Mouse (Mus musculus) megakaryocyte, adult 5-6 weeks (primary cell): ENCODE measurements around the gene Asb11. TPM values are rescaled to one million over a fixed set of nuclear protein-coding genes. Genes with fewer than 3 reads are reported as not detected.

ENCODE experiments used
- ATAC-seq: 2 replicates; pipeline ENCODE4 v1.8.0; 2016; ENCODE audit warnings: mild to moderate bottlenecking, inconsistent platforms; ENCODE audit not compliant: poor library complexity, severe bottlenecking
- total RNA-seq, 2 experiments: library from RNA; stranded (forward) in 1 of 2; stranded (reverse) in 1 of 2; fragments of 153-499, 151-499 nt in 1 of 2; fragments of 221-1000, 200-1000 nt in 1 of 2; gene quantifications; 2 replicates each; pipeline versions ENCODE4 v1.2.3 to v1.2.4; 2015 to 2017

Asb11 gene
- total RNA-seq (2015) (not detected in 2 replicates), total RNA-seq (2017) (not detected in 2 replicates)

GRCm38 (mm10) chrX:164436709-164437108 lies at the start of gene Asb11:
Gene Asb11 (plus strand): TSS chrX:164436994.
- peak; percentile 92 for ATAC-seq

GRCm38 (mm10) chrX:164394091-164394490 lies 42.7 kb upstream of the Asb11 start:
- ATAC-seq, result no peak

- no peak; the same call in 1 of the 2 replicates for ATAC-seq
Measured at GRCm38 (mm10) chrX:164398456-164398855, 38.3 kb upstream of the Asb11 start.

GRCm38 (mm10) chrX:164405080-164405649 lies 31.6 kb upstream of the Asb11 start:
- ATAC-seq, result no peak

GRCm38 (mm10) chrX:164406133-164407022 lies 30.4 kb upstream of the Asb11 start:
- ATAC-seq, result 0 out of 2 replicates have a peak, but pooled peaks have one; percentile 30

GRCm38 (mm10) chrX:164408301-164408927 lies 28.4 kb upstream of the Asb11 start:
- no peak for ATAC-seq

GRCm38 (mm10) chrX:164410562-164410961 lies 26.2 kb upstream of the Asb11 start:
- ATAC-seq, result no peak

- ATAC-seq, result no peak
Measured at GRCm38 (mm10) chrX:164416803-164417202, 20.0 kb upstream of the Asb11 start.

- ATAC-seq, result no peak
Measured at GRCm38 (mm10) chrX:164418008-164418407, 18.8 kb upstream of the Asb11 start.

GRCm38 (mm10) chrX:164419471-164419939 lies 17.3 kb upstream of the Asb11 start, which contains the start of gene Piga:
Gene Piga (plus strand): TSS chrX:164419787.
- ATAC-seq, result peak; percentile 95

- peak; percentile 34 for ATAC-seq
Measured at GRCm38 (mm10) chrX:164419955-164420354, 16.8 kb upstream of the Asb11 start.

- no peak for ATAC-seq
Measured at GRCm38 (mm10) chrX:164420518-164420917, 16.3 kb upstream of the Asb11 start.

GRCm38 (mm10) chrX:164424821-164425220 lies 12.0 kb upstream of the Asb11 start:
- ATAC-seq, result no peak

GRCm38 (mm10) chrX:164427295-164427694 lies 9.5 kb upstream of the Asb11 start:
- ATAC-seq, result peak; percentile 43; the same call in 1 of the 2 replicates

GRCm38 (mm10) chrX:164428224-164428623 lies 8.6 kb upstream of the Asb11 start:
- no peak for ATAC-seq

- ATAC-seq, result no peak
Measured at GRCm38 (mm10) chrX:164430621-164431020, 6.2 kb upstream of the Asb11 start.

- ATAC-seq, result no peak
Measured at GRCm38 (mm10) chrX:164431133-164431532, 5.7 kb upstream of the Asb11 start.

GRCm38 (mm10) chrX:164431541-164431940 lies 5.3 kb upstream of the Asb11 start:
- ATAC-seq, result peak; percentile 78

GRCm38 (mm10) chrX:164432682-164433081 lies 4.1 kb upstream of the Asb11 start:
- ATAC-seq, result no peak

- no peak for ATAC-seq
Measured at GRCm38 (mm10) chrX:164439462-164439861, 2.7 kb downstream of the Asb11 start.

GRCm38 (mm10) chrX:164440140-164440539 lies 3.3 kb downstream of the Asb11 start:
- no peak for ATAC-seq
